Mouse (Mus musculus): ENCODE results near the gene Arid4b. TPM values are rescaled to one million over a fixed set of nuclear protein-coding genes. Genes with fewer than 3 reads are reported as not detected.

The Arid4b gene
- polyA plus RNA-seq, 1 experiment from 2014 or later = 57.3 TPM

DNA sequence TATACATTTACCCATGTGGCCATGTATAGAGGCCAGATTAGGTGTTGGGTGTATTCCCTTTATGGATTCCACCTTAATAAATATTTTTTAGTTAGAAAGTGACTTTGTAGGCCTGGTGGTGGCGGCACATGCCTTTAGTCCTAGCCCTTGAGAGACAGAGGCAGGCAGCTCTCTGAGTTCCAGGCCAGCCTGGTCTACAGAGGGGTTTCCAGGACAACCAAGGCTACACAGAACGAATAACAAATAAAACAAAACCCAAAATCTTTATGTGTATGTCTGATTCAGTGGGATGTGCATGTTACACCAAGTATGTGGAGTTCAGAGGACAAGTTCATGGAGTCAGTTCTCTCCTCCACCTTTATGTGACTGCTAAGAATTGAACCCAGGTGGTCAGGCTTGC, 52.8 kb downstream of the Arid4b start:
- H3K4me1 ChIP-seq (ENCODE audit: control insufficient read depth, insufficient read depth, low read length) = peaks cover 11% of the 10 kb centered on the region
- H3K9ac ChIP-seq (ENCODE audit: low read length) = no peak overlapping the region
- WGBS = 98% methylated on average over 2 of the region's 2 CpGs
- ATAC-seq (no peak), DNase-seq (ENCODE audit: low spot score) (no peak)
- H3K4me3 ChIP-seq (ENCODE audit: low read depth, low read length) = no peak overlapping the region
- no peaks in the 10 kb centered on the region for H3K36me3 ChIP-seq (ENCODE audit: control insufficient read depth, insufficient read depth, low read length)
- no peaks in the 10 kb centered on the region for H3K9me3 ChIP-seq (replicated peaks; ENCODE audit: control insufficient read depth, low read length)
- H3K27me3 ChIP-seq (replicated peaks; ENCODE audit: control insufficient read depth, insufficient read depth, low read length) = no peaks in the 10 kb centered on the region
- H3K4me2 ChIP-seq (ENCODE audit: low read length) = no peak overlapping the region
- no peak overlapping the region for H3K27ac ChIP-seq (ENCODE audit: low read depth, low read length)

DNA sequence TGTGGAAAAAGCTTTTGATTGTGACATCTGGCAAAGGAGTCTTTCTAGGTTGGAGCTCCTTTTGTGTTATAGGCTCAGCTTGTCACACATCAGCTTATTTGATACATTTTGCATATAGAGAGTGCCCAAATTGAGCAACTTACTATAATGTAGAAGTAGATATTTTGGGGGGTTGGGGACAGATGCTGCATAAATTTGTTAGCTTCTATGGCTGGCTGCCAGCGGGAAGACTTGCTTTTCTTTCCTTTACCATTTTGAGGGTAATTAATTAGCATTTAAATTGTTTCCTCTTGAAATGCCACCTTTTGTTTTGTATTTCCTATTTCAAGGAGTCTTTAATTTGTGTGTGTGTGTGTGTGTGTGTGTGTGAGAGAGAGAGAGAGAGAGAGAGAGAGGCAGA, 68.6 kb downstream of the Arid4b start:
- Histone ChIP-seq H3K4me3 (ENCODE audit: low read depth, low read length) (no peak overlapping the region), H3K9ac (ENCODE audit: low read length) (no peak overlapping the region), H3K27ac (ENCODE audit: low read depth, low read length) (no peak overlapping the region), H3K9me3 (replicated peaks; ENCODE audit: control insufficient read depth, low read length) (no peaks in the 10 kb centered on the region), H3K4me2 (ENCODE audit: low read length) (no peak overlapping the region), H3K27me3 (replicated peaks; ENCODE audit: control insufficient read depth, insufficient read depth, low read length) (no peaks in the 10 kb centered on the region), H3K36me3 (ENCODE audit: control insufficient read depth, insufficient read depth, low read length) (peaks cover 18% of the 10 kb centered on the region), H3K4me1 (ENCODE audit: control insufficient read depth, insufficient read depth, low read length) (no peaks in the 10 kb centered on the region)
- ATAC-seq = peak; percentile 45; the same call in 1 of the 2 replicates
- WGBS = 44% methylated on average over 1 of the region's 1 CpGs
- peak; percentile 52 for DNase-seq (ENCODE audit: low spot score)

DNA sequence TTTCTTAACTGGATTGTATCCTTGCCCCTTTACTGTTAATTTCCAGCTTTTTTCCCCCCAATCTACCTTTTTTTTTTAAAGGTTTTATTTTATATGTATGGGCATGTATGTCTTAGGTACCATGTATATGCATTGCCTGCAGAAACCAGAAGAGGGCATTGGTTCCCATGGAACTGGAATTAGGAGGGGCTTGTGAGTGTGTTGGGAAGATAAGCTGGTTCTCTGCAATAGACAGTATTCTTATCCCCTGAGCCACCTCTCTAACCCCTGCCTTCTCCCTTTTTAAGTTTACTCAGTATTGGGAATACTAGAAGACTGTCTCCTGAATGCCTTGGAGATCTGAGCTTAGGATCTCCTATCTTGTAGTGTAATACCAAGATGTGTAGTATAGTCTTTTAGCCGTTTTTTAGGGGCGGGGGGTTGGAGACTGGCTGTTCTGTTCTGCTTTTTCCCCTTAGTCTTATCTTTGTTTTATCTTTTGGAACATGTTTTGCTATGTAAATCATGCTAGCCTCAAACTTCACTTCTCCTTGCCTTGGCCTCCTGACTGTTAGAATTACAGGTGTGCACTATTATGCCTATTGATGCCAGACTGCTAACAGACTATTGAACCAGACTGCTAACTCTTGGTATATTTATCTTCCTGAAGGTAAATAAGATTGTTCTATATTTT, 79.4 kb downstream of the Arid4b start:
- ATAC-seq (no peak), DNase-seq (ENCODE audit: low spot score) (peak; percentile 8)
- Histone ChIP-seq H3K9me3 (replicated peaks; ENCODE audit: control insufficient read depth, low read length) (no peaks in the 10 kb centered on the region), H3K9ac (ENCODE audit: low read length) (no peak overlapping the region), H3K4me3 (ENCODE audit: low read depth, low read length) (no peak overlapping the region), H3K36me3 (ENCODE audit: control insufficient read depth, insufficient read depth, low read length) (peaks cover 17% of the 10 kb centered on the region), H3K4me2 (ENCODE audit: low read length) (no peak overlapping the region), H3K27ac (ENCODE audit: low read depth, low read length) (no peak overlapping the region), H3K27me3 (replicated peaks; ENCODE audit: control insufficient read depth, insufficient read depth, low read length) (no peaks in the 10 kb centered on the region), H3K4me1 (ENCODE audit: control insufficient read depth, insufficient read depth, low read length) (no peaks in the 10 kb centered on the region)
- 96% methylated on average over 2 of the region's 2 CpGs for WGBS

DNA sequence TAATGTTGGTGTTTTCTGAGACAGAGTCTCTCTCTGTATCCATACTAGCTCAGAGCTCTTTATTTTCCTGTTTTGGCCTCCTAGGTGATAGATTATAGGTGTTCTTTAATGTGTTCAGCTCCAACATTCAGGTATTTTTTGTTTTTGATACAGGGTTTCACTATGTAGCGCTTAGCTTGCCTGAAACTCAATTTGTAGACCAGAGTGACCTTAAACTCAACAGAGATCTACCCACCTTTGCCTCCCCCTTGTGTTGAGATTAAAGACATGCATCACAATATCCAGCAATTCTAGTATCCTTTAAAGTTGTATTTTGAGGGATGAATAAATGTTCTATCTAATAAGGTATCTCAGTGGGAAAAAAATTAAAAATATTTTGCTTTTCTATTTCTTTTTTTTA, 115.0 kb downstream of the Arid4b start:
- no peaks in the 10 kb centered on the region for H3K4me1 ChIP-seq (ENCODE audit: control insufficient read depth, insufficient read depth, low read length)
- H3K27ac ChIP-seq (ENCODE audit: low read depth, low read length) = no peak overlapping the region
- ATAC-seq = no peak; the same call in 1 of the 2 replicates
- no peak overlapping the region for H3K4me3 ChIP-seq (ENCODE audit: low read depth, low read length)
- DNase-seq (ENCODE audit: low spot score) = peak; percentile 12
- H3K9me3 ChIP-seq (replicated peaks; ENCODE audit: control insufficient read depth, low read length) = no peaks in the 10 kb centered on the region
- no peak overlapping the region for H3K9ac ChIP-seq (ENCODE audit: low read length)
- no peak overlapping the region for H3K4me2 ChIP-seq (ENCODE audit: low read length)
- no peaks in the 10 kb centered on the region for H3K27me3 ChIP-seq (replicated peaks; ENCODE audit: control insufficient read depth, insufficient read depth, low read length)
- WGBS = 81% methylated on average over 1 of the region's 1 CpGs
- peaks cover 17% of the 10 kb centered on the region; the same call in 1 of the 2 replicates for H3K36me3 ChIP-seq (ENCODE audit: control insufficient read depth, insufficient read depth, low read length)

DNA sequence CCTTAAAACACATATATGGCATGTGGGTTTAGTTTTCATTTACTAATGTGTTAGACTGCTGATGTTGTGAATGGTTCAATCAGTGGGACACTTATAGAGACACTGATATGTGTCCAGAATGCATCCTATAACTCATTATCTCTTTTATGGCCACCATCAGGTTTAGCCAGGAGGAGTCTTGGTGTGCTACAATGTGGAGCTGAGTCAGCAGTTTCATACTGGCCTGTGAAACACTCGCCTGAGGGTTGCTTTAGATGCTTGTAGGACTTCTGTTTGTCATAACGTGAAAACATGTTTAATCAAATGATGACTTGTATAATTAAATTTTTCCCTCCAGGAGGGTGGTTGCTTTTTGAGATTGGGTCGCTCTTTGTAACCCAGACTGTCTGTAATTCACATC, 116.6 kb downstream of the Arid4b start:
- H3K36me3 ChIP-seq (ENCODE audit: control insufficient read depth, insufficient read depth, low read length) = peaks cover 19% of the 10 kb centered on the region; the same call in 1 of the 2 replicates
- 91% methylated on average over 3 of the region's 3 CpGs for WGBS
- no peak for DNase-seq (ENCODE audit: low spot score)

DNA sequence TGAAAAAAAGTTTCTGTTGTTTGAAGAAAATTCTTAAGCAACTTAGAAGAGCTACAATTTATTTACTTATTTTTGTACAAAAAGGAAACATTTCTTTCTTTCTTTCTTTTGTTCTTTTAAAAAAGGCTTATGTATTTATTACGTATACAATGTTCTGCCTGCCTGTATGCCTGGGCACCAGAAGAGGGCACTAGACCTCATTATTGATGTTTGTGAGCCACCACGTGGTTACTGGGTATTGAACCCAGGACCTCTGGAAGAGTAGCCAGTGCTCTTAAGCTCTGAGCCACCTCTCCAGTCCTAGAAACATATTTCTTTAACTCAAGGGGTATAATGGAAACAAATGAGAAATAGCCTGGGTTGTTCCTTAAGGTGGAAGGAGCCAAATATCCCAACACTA, 182.9 kb downstream of the Arid4b start:
- WGBS = 46% methylated on average over 2 of the region's 2 CpGs

More for the DNA sequence above, 116.6 kb downstream of the Arid4b start:
- Histone ChIP-seq H3K27ac (ENCODE audit: low read depth, low read length) (no peak overlapping the region), H3K27me3 (replicated peaks; ENCODE audit: control insufficient read depth, insufficient read depth, low read length) (no peaks in the 10 kb centered on the region), H3K9ac (ENCODE audit: low read length) (no peak overlapping the region), H3K9me3 (replicated peaks; ENCODE audit: control insufficient read depth, low read length) (no peaks in the 10 kb centered on the region), H3K4me2 (ENCODE audit: low read length) (no peak overlapping the region), H3K4me1 (ENCODE audit: control insufficient read depth, insufficient read depth, low read length) (no peaks in the 10 kb centered on the region), H3K4me3 (ENCODE audit: low read depth, low read length) (no peak overlapping the region)
- ATAC-seq = no peak

More for the DNA sequence above, 182.9 kb downstream of the Arid4b start:
- DNase-seq (ENCODE audit: low spot score) = no peak
- Histone ChIP-seq H3K36me3 (ENCODE audit: control insufficient read depth, insufficient read depth, low read length) (no peaks in the 10 kb centered on the region), H3K4me2 (ENCODE audit: low read length) (no peak overlapping the region), H3K4me1 (ENCODE audit: control insufficient read depth, insufficient read depth, low read length) (no peaks in the 10 kb centered on the region), H3K9me3 (replicated peaks; ENCODE audit: control insufficient read depth, low read length) (no peaks in the 10 kb centered on the region), H3K27me3 (replicated peaks; ENCODE audit: control insufficient read depth, insufficient read depth, low read length) (no peaks in the 10 kb centered on the region), H3K9ac (ENCODE audit: low read length) (no peak overlapping the region), H3K27ac (ENCODE audit: low read depth, low read length) (no peak overlapping the region), H3K4me3 (ENCODE audit: low read depth, low read length) (no peak overlapping the region)
- no peak for ATAC-seq

Other genes with a start within 250 kb of the Arid4b start
- gene B3galnt2, start 108.8 kb upstream of the Arid4b start, polyA plus RNA-seq (2014; fragmentation: Nextera tagmentation; extraction: Ambion mirVana) = 16.4 and 20.2 TPM in 2 replicates
- gene Tbce, start 23.6 kb upstream of the Arid4b start, polyA plus RNA-seq (2014; fragmentation: Nextera tagmentation; extraction: Ambion mirVana) = 97.3 and 107 TPM in 2 replicates
- gene Ggps1, start 256 bp downstream of the Arid4b start, polyA plus RNA-seq (2014; fragmentation: Nextera tagmentation; extraction: Ambion mirVana) = 81.5 and 87.3 TPM in 2 replicates

All from forebrain, embryonic 14.5 days (tissue).